Mouse (Mus musculus): ENCODE results near the gene B4galnt2. TPM values are rescaled to one million over a fixed set of nuclear protein-coding genes. Genes with fewer than 3 reads are reported as not detected.

Gene B4galnt2
- polyA plus RNA-seq, 1 experiment from 2014 or later = 0.11 TPM

Small RNA genes within 50 kb of the gene (microRNA-seq; reads per million reads assigned to microRNA genes)
- 1.1 reads per million for gene Mir3063

Other genes with a start within 250 kb of the B4galnt2 start
- 269 and 291 TPM in 2 replicates for gene Phb, start 247.9 kb downstream of the B4galnt2 start, polyA plus RNA-seq (2014; fragmentation: Nextera tagmentation; extraction: Ambion mirVana)
- gene Zfp652, start 202.2 kb downstream of the B4galnt2 start, polyA plus RNA-seq (2014; fragmentation: Nextera tagmentation; extraction: Ambion mirVana) = 5.5 and 6.7 TPM in 2 replicates
- gene B130006D01Rik, start 191.3 kb downstream of the B4galnt2 start, polyA plus RNA-seq (2014; fragmentation: Nextera tagmentation; extraction: Ambion mirVana) = 0.91 and 1.1 TPM in 2 replicates
- gene Phospho1, start 90.4 kb downstream of the B4galnt2 start, polyA plus RNA-seq (2014; fragmentation: Nextera tagmentation; extraction: Ambion mirVana) = 2.9 and 4.4 TPM in 2 replicates
- gene Gngt2, start 77.7 kb downstream of the B4galnt2 start, polyA plus RNA-seq (2014; fragmentation: Nextera tagmentation; extraction: Ambion mirVana) = 34.1 and 34.2 TPM in 2 replicates
- gene Abi3, start 72.4 kb downstream of the B4galnt2 start, polyA plus RNA-seq (2014; fragmentation: Nextera tagmentation; extraction: Ambion mirVana) = 9.0 and 11.4 TPM in 2 replicates
- gene Igf2bp1, start 91.0 kb upstream of the B4galnt2 start, polyA plus RNA-seq (2014; fragmentation: Nextera tagmentation; extraction: Ambion mirVana) = 14.0 and 17.2 TPM in 2 replicates
- gene Gip, start 109.7 kb upstream of the B4galnt2 start, polyA plus RNA-seq (2014; fragmentation: Nextera tagmentation; extraction: Ambion mirVana) = not detected in 2 replicates
- gene Snf8, start 120.0 kb upstream of the B4galnt2 start, polyA plus RNA-seq (2014; fragmentation: Nextera tagmentation; extraction: Ambion mirVana) = 23.5 and 30.5 TPM in 2 replicates
- gene Ube2z, start 150.5 kb upstream of the B4galnt2 start, polyA plus RNA-seq (2014; fragmentation: Nextera tagmentation; extraction: Ambion mirVana) = 28.7 and 29.7 TPM in 2 replicates
- gene Atp5g1, start 160.8 kb upstream of the B4galnt2 start, polyA plus RNA-seq (2014; fragmentation: Nextera tagmentation; extraction: Ambion mirVana) = 2,464 and 2,507 TPM in 2 replicates
- not detected in 2 replicates for gene Calcoco2, start 197.1 kb upstream of the B4galnt2 start, polyA plus RNA-seq (2014; fragmentation: Nextera tagmentation; extraction: Ambion mirVana)
- gene Ttll6, start 218.9 kb upstream of the B4galnt2 start, polyA plus RNA-seq (2014; fragmentation: Nextera tagmentation; extraction: Ambion mirVana) = not detected in 2 replicates

All from heart, embryonic 14.5 days (tissue).